Mouse (Mus musculus) liver, postnatal 0 days (tissue): ENCODE measurements around the gene Fam205a1.

Experiments used
- CTCF ChIP-seq: sonication (generic); IDR thresholded peaks from 2 replicates; pipeline ENCODE4 v1.5.1; 2016; ENCODE audit warnings: antibody characterized with exemption, low read depth
- EP300 ChIP-seq: IDR thresholded peaks from 2 replicates; pipeline ENCODE4 v1.6.1; 2016; ENCODE audit warnings: antibody characterized with exemption, low read depth, mild to moderate bottlenecking

DNA sequence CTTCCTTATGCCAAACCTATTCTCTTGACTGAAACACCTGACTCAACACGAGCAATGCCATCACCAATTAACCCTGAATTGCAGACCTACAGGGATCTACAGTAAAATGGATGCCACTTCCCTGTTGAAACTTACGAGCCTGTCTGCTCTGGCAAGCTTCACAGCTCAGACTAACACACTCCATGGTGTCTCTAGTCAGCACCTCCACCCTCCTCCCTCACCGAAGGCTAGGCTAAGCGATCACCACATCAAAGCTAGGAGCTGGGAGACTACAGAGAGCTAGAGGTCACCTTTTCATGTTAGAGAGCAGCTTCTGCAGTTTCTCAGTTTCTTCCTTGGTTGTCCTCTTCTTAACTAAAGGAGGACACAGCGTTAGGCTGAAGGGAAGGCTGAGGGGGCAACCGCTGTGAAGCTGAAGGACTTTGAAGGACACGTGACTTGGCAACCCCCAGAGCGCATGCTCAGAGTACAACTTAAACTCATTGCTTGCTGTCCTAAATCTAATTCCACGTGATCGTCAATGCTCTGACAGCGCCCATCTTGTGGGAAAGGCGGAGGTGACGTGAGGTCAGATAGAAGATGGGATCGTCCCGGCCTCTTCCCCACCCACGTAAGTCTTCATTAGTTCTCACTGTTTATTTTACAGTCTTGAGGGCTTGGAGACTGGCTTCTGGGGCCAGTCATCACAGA, 19.2 kb upstream of the Fam205a1 start:
- TF ChIP-seq CTCF, result no peak
- no peak for TF ChIP-seq EP300
